Mouse (Mus musculus) ES-Bruce4 (cell line): ENCODE measurements at regions not wholly inside any gene's neighbourhood (a gene's known extent, or its start where the extent isn't known, plus 50 kb on each side); places are given as distances from the start of the nearest gene placed in this dataset.

ENCODE experiments used
- CTCF ChIP-seq: IDR thresholded peaks from one replicate; pipeline ENCODE4 v1.8.1; 2011; ENCODE audit warnings: low read depth, low read length
- EP300 ChIP-seq: IDR thresholded peaks from 2 replicates; pipeline ENCODE4 v1.6.1; 2011; ENCODE audit warnings: low read depth, low read length; ENCODE audit not compliant: insufficient read depth
- POLR2A ChIP-seq: IDR thresholded peaks from one replicate; pipeline ENCODE4 v1.8.1; 2011; ENCODE audit warnings: low read length; ENCODE audit not compliant: insufficient read depth

- TF ChIP-seq EP300 (no peak), POLR2A (no peak), CTCF (no peak)
These were observed 174.9 kb upstream of the Gm6793 start for GRCm38 (mm10) chr8:112189698-112190097.
